Mouse (Mus musculus) bone marrow, adult 2 months (tissue): ENCODE measurements at regions not wholly inside any gene's neighbourhood (a gene's known extent, or its start where the extent isn't known, plus 50 kb on each side); places are given as distances from the start of the nearest gene placed in this dataset.

Source experiments
- CTCF ChIP-seq: fragments of 200-500 bp; IDR thresholded peaks from 2 replicates; pipeline ENCODE4 v1.5.1; 2011; ENCODE audit warnings: low read length, control low read depth; ENCODE audit not compliant: control insufficient read depth, insufficient read depth
- POLR2A ChIP-seq: fragments of 200-500 bp; IDR thresholded peaks from 2 replicates; pipeline ENCODE4 v1.6.1; 2011; ENCODE audit warnings: low read depth, mild to moderate bottlenecking, control low read depth, low read length, borderline replicate concordance; ENCODE audit not compliant: control insufficient read depth

DNA sequence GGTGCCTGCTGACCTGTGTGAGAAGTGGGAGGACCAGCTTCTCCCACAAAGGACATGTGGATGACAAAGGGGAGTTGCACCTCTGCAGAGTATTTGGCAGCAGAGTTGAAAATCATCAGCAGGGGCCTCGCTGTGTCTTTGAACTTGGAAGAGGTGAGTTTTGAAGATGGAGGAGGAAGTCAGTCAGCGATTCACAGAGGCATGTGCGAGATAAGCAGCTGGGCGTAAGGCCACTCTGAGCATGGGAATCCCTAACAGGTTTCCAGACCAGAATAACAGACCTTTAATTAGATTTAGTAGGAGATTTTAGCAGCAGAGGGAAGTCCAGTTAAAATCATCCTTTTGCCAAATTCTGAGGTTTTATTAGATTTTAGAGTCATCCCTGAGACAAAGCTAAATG lies 342.3 kb downstream of the Med10 start:
- TF ChIP-seq POLR2A: no peak
- TF ChIP-seq CTCF: no peak
